Mouse (Mus musculus): ENCODE results near the gene Cbfb.

The Cbfb gene

GRCm38 (mm10) chr8:105251954-105252353 lies 81.5 kb downstream of the Cbfb start:
- no peak for ATAC-seq (ENCODE audit: low TSS enrichment)

- ATAC-seq (ENCODE audit: low TSS enrichment): no peak
Measured at GRCm38 (mm10) chr8:105252680-105253537, 82.4 kb downstream of the Cbfb start.

DNA sequence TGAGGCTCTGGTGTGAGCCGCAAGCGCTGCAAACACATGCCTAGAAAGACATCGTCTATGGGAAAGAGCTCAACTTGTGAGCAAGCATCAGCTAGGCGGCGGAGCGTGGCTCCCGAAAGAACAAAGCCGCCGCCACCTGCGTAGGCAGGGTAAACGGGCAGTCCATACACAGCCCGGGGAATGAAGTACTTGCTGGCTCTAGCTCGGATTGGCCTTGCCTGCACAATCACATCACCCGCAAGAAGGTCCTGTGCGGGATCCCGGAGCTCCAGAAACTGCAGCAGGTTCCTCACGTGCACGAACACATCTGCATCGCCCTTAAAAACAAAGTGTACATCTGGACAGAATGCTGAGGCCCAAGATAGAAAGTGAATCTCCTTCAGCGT lies 83.3 kb downstream of the Cbfb start:
- peak; percentile 25 for ATAC-seq (ENCODE audit: low TSS enrichment)

- ATAC-seq (ENCODE audit: low TSS enrichment): peak; percentile 81
Measured at GRCm38 (mm10) chr8:105254152-105254965, 83.9 kb downstream of the Cbfb start.

DNA sequence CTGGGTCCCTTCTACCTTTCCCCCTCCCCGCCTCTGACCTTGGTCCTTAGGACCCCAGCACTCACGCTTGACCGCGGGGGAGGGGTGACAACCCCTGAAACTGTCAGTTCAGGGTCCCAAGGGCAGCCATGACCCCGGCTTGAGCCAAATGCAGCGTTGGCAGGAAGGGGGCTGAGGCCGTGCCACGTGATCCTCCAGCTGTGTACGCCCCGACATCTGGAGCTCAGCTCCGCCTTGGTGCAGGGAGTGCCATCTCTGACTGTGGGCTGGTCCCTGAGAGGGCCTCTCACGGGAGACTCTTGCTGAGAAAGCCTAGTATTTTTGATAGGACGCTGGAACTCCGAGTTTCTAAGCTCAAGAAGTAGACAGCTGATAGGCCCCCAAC lies 84.5 kb downstream of the Cbfb start, which contains the start of gene B3gnt9:
TSS of gene B3gnt9 (minus strand) at position 188 of the 385 bp plus-strand sequence.
- ATAC-seq (ENCODE audit: low TSS enrichment): peak; percentile 7; the same call in 1 of the 2 replicates

- no peak for ATAC-seq (ENCODE audit: low TSS enrichment)
Measured at GRCm38 (mm10) chr8:105257318-105258114, 87.0 kb downstream of the Cbfb start.

DNA sequence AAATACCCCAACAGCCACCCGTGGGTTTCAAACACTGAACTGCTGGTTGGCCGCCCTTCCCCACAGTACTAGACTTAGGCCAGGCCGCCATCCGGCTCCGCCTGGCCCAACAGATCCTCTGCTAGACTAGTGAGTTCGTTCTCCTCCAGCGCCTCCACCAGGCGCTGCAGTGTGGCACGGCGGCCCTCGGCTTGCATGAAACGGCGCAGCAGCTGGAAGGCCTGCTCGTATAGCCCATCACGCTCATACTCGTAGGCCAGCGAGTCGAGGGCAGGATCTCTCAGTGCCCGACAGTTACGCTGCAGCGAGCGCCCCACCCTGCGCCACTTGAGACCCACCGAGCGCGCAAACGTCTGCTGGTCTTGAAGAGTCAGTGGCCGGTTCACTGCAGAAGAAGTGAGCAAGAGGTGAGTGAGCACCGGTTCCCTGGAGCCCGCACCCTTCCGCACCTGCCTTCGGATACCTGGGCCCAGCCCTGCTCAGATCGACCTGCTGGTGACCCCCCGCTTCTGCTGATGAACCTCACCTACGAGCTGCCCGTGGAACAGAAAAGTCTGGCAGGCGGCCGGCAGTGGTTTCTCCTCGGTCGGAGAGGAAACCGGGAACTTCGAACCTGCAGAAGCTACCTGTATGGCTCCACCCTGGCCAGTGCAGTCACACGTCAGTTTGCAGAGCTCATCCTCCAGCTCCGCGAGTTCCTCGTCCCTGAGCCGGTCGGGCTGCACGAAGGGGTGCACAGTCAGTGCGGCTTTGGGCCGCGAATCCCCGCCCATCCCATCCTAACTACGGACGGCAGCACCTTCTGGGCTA lies 88.6 kb downstream of the Cbfb start:
- ATAC-seq (ENCODE audit: low TSS enrichment): peak; percentile 39

GRCm38 (mm10) chr8:105259721-105260320 lies 89.3 kb downstream of the Cbfb start:
- peak; percentile 48 for ATAC-seq (ENCODE audit: low TSS enrichment)

DNA sequence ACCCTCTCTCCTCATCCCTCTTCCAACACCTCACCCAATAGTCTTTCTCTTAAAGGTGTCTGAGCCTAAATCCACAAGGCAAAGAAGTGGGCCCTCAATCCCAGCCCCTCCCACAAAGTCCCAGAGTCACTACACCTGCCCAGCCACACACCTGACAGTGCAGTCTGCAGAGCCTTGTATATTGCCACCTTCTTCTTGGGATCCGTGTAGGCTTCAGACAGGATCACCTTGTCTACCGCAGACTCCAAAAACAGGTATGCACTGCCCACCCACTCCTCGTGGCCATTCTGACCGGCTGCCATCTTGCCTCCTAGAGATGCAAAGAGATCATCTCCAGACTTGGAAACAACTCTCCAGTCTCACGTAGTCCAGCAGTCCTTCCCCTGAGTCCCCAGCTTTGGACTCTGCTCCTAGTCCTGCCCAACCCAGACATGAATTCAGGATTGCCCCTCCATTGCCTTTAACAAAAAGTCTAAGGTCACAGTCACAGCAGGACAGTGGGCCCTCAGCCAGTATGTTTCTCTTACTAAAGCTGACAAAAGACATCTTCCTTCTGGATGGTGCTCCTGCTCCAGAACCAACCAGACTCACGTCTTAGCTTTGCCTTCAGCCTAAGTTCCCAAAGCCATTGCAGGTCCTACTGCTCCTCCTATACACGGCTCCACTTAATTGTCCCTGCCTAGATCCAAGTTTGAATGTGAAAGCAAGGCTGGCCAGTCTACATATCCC lies 90.1 kb downstream of the Cbfb start:
- no peak for ATAC-seq (ENCODE audit: low TSS enrichment)

- ATAC-seq (ENCODE audit: low TSS enrichment): no peak
Measured at GRCm38 (mm10) chr8:105261326-105261980, 91.0 kb downstream of the Cbfb start.

DNA sequence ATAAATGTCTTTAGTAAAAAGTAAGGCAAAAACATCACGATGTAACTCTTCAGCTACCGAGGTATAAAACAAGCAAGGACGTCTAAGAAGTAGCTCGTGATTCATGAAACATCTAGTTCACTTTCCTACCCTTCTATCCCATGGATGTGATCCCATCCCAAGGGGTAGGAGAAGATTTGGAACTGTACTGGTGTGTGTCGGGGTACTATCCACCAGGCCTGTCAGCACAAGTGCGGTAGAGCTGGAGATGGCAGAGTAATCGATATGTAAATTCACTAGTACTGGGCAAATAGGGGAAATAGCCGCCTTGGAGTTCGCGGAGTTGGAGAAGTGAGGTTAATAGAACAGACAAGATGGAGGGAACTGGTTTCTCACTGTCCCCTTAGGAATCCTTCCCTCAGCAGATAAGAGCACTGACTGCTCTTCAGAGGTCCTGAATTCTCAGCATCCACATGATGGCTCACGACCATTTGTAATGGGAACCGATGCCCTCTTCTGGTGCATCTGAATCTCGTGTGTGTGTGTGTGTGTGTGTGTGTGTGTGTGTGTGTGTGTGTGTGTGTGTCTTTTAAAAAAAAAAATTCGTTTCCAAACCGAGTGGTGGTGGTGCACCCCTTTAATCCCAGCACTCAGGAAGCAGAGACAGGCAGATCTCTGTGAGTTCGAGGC lies 92.9 kb downstream of the Cbfb start:
- no peak for ATAC-seq (ENCODE audit: low TSS enrichment)

- peak; percentile 18; the same call in 1 of the 2 replicates for ATAC-seq (ENCODE audit: low TSS enrichment)
Measured at GRCm38 (mm10) chr8:105264024-105264982, 93.8 kb downstream of the Cbfb start, which contains the start of the genes Tradd and Fbxl8. Tradd (minus strand) TSS chr8:105264609. Fbxl8 (plus strand) TSS chr8:105264648.

- ATAC-seq (ENCODE audit: low TSS enrichment): no peak
Measured at GRCm38 (mm10) chr8:105265128-105265527, 94.7 kb downstream of the Cbfb start.

- no peak for ATAC-seq (ENCODE audit: low TSS enrichment)
Measured at GRCm38 (mm10) chr8:105266775-105267174, 96.3 kb downstream of the Cbfb start.
